Mouse (Mus musculus): Measurements from ENCODE around the gene H2-M10.3. TPM values are rescaled to one million over a fixed set of nuclear protein-coding genes. Genes with fewer than 3 reads are reported as not detected.
"Not testable (repeated sequence)": the region's sequence is repeated elsewhere in the genome, so short reads cannot be mapped to it uniquely, and the experiment has no call there.

The H2-M10.3 gene
- not detected in 2 replicates for total RNA-seq (2015)
- total RNA-seq (2017): not detected in 2 replicates

- ATAC-seq (ENCODE audit: poor library complexity, severe bottlenecking): not testable (repeated sequence)
Observed at GRCm38 (mm10) chr17:36368317-36368716, at the start of gene H2-M10.3. H2-M10.3 (minus strand) TSS chr17:36368417.

- ATAC-seq (ENCODE audit: poor library complexity, severe bottlenecking): no peak
Observed at GRCm38 (mm10) chr17:36417416-36417815, 49.2 kb upstream of the H2-M10.3 start.

- no peak for ATAC-seq (ENCODE audit: poor library complexity, severe bottlenecking)
Observed at GRCm38 (mm10) chr17:36415407-36415806, 47.2 kb upstream of the H2-M10.3 start.

- ATAC-seq (ENCODE audit: poor library complexity, severe bottlenecking): no peak
Observed at GRCm38 (mm10) chr17:36414361-36414760, 46.1 kb upstream of the H2-M10.3 start.

- ATAC-seq (ENCODE audit: poor library complexity, severe bottlenecking): no peak
Observed at GRCm38 (mm10) chr17:36389907-36390306, 21.7 kb upstream of the H2-M10.3 start.

GRCm38 (mm10) chr17:36362404-36362803, 5.8 kb downstream of the H2-M10.3 start:
- not testable (repeated sequence) for ATAC-seq (ENCODE audit: poor library complexity, severe bottlenecking)

- peak; percentile 80 for ATAC-seq (ENCODE audit: poor library complexity, severe bottlenecking)
Observed at GRCm38 (mm10) chr17:36357512-36357911, 10.7 kb downstream of the H2-M10.3 start.

- no peak for ATAC-seq (ENCODE audit: poor library complexity, severe bottlenecking)
Observed at GRCm38 (mm10) chr17:36355763-36356162, 12.5 kb downstream of the H2-M10.3 start.

GRCm38 (mm10) chr17:36355343-36355742, 12.9 kb downstream of the H2-M10.3 start:
- ATAC-seq (ENCODE audit: poor library complexity, severe bottlenecking): peak; percentile 60

GRCm38 (mm10) chr17:36326055-36326454, 42.2 kb downstream of the H2-M10.3 start, which contains the start of gene H2-M10.1:
H2-M10.1 (minus strand) TSS chr17:36326155.
- no peak for ATAC-seq (ENCODE audit: poor library complexity, severe bottlenecking)

GRCm38 (mm10) chr17:36315689-36316253, 52.4 kb downstream of the H2-M10.3 start:
- no peak for ATAC-seq (ENCODE audit: poor library complexity, severe bottlenecking)

GRCm38 (mm10) chr17:36315041-36315688, 53.1 kb downstream of the H2-M10.3 start:
- peak; percentile 86 for ATAC-seq (ENCODE audit: poor library complexity, severe bottlenecking)

Other genes with a start within 250 kb of the H2-M10.3 start
- gene Gm19684, start 246.7 kb downstream of the H2-M10.3 start, total RNA-seq (2015): 0.62 TPM in 1 of 2 replicates, not detected in the other
- gene Gm19684, start 246.7 kb downstream of the H2-M10.3 start, total RNA-seq (2017): 0.12 and 0.15 TPM in 2 replicates
- not detected in 2 replicates for gene Gm7030, start 239.0 kb downstream of the H2-M10.3 start, total RNA-seq (2015)
- not detected in 2 replicates for gene Gm7030, start 239.0 kb downstream of the H2-M10.3 start, total RNA-seq (2017)
- not detected in 2 replicates for gene Gm8909, start 199.9 kb downstream of the H2-M10.3 start, total RNA-seq (2015)
- not detected in 2 replicates for gene Gm8909, start 199.9 kb downstream of the H2-M10.3 start, total RNA-seq (2017)
- not detected in 2 replicates for gene H2-T3, start 178.1 kb downstream of the H2-M10.3 start, total RNA-seq (2015)
- gene H2-T3, start 178.1 kb downstream of the H2-M10.3 start, total RNA-seq (2017): not detected in 2 replicates
- gene Rpp21, start 110.3 kb downstream of the H2-M10.3 start, total RNA-seq (2015): 77.4 and 79.9 TPM in 2 replicates
- gene Rpp21, start 110.3 kb downstream of the H2-M10.3 start, total RNA-seq (2017): 54.1 and 74.4 TPM in 2 replicates
- 9.6 and 12.0 TPM in 2 replicates for gene Trim39, start 96.2 kb downstream of the H2-M10.3 start, total RNA-seq (2015)
- gene Trim39, start 96.2 kb downstream of the H2-M10.3 start, total RNA-seq (2017): 18.2 and 18.5 TPM in 2 replicates
- not detected in 2 replicates for gene H2-M10.2, start 81.9 kb downstream of the H2-M10.3 start, total RNA-seq (2015)
- not detected in 2 replicates for gene H2-M10.2, start 81.9 kb downstream of the H2-M10.3 start, total RNA-seq (2017)
- gene H2-M10.1, start 42.3 kb downstream of the H2-M10.3 start, total RNA-seq (2015): not detected in 2 replicates
- gene H2-M10.1, start 42.3 kb downstream of the H2-M10.3 start, total RNA-seq (2017): not detected in 2 replicates
- gene H2-M10.4, start 93.9 kb upstream of the H2-M10.3 start, total RNA-seq (2015): not detected in 2 replicates
- gene H2-M10.4, start 93.9 kb upstream of the H2-M10.3 start, total RNA-seq (2017): not detected in 2 replicates
- gene H2-M11, start 178.7 kb upstream of the H2-M10.3 start, total RNA-seq (2015): not detected in 2 replicates
- gene H2-M11, start 178.7 kb upstream of the H2-M10.3 start, total RNA-seq (2017): not detected in 2 replicates